Mouse (Mus musculus): Measurements from ENCODE around the gene Arfgap3.
"Not testable (repeated sequence)": the region's sequence is repeated elsewhere in the genome, so short reads cannot be mapped to it uniquely, and the experiment has no call there.

Gene Arfgap3

GRCm38 (mm10) chr15:83344157-83344556, 5.9 kb downstream of the Arfgap3 start:
- no peak for DNase-seq

DNA sequence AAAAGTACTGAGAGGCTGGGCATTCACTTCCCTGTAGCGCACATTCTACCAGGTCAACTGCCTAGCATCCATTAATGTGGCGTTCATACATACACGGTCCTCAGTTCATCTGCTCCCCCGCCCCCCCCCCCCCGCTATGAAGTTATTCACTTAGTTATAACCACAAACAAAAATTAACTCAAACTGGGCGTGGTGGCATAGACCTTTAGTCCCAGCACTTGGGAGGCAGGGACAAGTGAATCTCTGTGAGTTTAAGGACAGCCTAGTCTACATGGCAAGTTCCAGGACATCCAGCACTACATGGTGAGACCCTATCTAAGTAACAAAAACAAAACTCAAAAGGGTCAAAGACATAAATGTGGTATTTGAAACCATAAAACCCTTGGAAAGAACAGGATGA, 11.1 kb downstream of the Arfgap3 start:
- DNase-seq: no peak

DNA sequence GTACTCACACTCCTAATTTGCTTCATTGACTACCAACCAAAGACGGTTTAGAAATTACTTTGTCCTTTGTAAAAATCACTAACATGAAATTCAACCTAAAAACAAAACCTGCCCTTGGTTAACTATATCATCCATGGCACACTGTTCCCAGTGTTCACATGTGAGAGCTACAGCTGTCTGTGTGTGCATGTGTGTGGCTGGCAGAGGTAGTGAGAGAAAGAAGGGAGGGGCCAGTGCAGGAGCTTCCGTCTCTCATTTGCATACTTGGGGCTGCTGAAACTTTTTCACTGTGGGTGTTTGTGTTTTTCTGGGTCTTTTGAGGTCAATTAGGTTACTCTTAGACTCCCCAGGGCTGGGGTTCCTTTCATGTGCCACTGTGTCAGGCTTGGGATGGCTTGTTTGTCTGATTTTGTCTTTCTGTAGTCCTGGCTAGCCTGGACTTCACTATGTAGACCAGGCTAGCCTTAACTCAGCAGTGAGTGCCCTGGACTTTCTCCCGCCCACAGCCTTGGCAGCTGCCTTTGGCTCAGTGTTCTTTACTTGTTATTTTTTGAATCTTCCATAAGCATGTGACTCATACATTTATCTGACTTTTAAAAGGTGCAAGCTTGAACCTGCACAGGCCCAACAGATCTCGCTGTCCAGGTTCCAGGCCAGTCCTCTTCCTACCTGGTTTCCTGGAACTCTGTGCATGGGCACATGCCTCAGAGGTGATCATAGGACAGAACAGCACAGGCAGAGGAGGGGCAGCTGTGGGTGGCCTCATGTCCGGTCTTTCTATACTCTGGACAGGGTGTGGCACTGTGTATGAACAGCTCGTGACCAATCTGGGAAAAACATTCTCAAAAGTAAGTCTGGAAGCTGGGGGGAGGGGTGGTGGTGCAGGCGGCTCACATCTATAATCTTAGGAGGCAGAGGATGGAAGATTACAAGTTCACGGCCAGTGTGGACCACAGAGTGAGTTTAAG, 11.9 kb downstream of the Arfgap3 start:
- DNase-seq: no peak

GRCm38 (mm10) chr15:83332373-83332772, 17.7 kb downstream of the Arfgap3 start:
- DNase-seq: no peak

DNA sequence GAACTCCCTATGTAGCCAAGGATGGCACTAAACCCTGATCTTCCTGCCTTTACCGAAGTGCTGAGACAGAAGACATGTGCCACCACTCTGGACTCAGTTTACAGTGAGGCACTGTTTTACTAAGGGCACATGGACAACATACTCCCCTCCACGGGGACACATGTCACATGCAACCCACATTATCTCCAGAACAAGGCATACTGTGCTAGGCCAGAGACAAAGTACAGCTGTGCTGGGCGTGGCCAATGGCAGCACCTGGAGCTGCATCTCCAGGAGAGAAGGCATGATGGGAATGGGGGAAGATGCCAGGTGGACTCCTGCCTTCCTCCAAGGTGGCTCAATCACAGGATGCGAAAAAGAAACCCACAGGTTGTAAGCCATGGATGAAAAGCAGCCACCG, 21.1 kb downstream of the Arfgap3 start:
- no peak for DNase-seq

GRCm38 (mm10) chr15:83323071-83323470, 27.0 kb downstream of the Arfgap3 start:
- DNase-seq: no peak

DNA sequence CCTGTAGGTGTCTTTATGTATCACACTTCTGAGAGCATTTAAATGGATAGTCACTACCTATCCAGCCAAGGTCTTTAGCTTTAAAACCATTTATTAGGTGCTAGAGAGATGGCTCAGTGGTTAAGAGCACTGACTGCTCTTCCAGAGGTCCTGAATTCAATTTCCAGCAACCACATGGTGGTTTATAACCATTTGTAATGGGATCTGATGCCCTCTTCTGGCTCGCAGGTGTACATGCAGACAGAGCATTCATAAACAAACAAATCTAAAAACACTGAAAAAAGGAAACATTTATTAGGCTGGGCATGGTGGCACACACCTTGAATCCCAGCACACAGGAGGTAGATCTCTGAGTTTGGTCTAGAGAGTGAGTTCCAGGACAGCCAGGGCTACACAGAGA, 35.1 kb downstream of the Arfgap3 start:
- DNase-seq: no peak

GRCm38 (mm10) chr15:83309878-83310277, 40.2 kb downstream of the Arfgap3 start:
- no peak for DNase-seq

GRCm38 (mm10) chr15:83308708-83309107, 41.3 kb downstream of the Arfgap3 start:
- DNase-seq: not testable (repeated sequence)

GRCm38 (mm10) chr15:83306181-83306580, 43.9 kb downstream of the Arfgap3 start:
- no peak for DNase-seq

GRCm38 (mm10) chr15:83305192-83305921, 44.7 kb downstream of the Arfgap3 start:
- no peak for DNase-seq

- DNase-seq: no peak
Observed at GRCm38 (mm10) chr15:83304804-83305191, 45.2 kb downstream of the Arfgap3 start.

DNA sequence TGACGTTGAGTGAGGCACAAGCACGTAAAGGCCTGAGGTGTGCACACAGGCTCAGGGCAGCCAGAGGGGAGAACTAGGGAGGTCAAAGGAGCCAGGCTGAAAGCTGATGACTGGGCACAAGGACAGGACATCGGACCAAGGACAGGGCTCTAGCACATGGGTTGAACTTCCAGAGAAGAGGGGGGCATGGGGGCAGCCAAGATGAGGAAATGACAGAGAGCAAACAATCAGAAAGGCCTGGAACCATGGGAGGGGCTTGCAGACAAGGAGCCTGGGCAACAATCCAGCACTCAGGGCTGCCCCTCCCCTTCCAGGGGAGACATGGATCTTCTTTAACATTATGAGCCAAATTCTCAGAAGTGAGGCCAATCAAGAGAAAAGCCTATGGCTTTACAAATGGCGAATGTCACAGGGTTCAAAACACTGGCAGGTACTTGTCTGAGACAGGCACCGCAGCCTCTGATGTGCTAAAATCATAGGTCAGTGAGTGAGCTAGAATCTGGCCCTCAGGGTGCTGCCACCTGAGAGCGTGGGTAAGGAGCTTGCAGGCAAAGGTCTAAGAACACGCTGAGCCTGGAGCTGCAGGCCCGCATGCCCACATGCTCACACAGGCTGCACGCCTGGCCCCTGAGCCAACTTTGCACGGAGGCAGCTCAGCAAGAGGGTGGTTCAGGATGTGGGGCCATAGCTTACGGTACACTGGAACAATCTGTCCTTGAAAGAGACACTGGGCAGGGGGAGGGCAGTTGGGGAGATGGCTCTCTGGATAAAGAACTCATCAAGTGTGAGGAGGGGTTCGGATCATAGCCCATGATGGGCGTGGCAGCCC, 46.2 kb downstream of the Arfgap3 start:
- DNase-seq: no peak

GRCm38 (mm10) chr15:83299916-83300582, 50.0 kb downstream of the Arfgap3 start:
- no peak for DNase-seq

DNA sequence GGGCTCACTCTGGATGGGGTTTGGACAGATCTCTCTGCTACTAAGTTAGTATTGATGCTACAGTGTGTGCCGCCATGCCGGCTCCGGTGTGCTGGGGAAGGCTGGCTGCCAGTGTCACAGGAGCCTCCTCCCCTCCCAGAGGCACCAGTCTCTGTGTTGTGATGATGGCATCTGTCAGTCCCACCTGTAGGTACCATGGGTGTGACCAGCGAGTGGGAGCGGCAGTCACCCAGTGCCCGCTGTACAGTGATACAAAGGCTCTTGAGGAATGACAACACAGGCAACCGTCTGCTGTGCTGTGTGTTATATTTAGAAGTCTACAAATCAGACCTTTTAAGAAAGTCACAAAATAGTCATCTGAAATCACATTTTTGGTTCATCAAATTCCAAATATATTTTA, 50.6 kb downstream of the Arfgap3 start:
- DNase-seq: no peak

GRCm38 (mm10) chr15:83298810-83299209, 51.2 kb downstream of the Arfgap3 start:
- DNase-seq: no peak

GRCm38 (mm10) chr15:83298313-83298712, 51.7 kb downstream of the Arfgap3 start:
- DNase-seq: no peak

GRCm38 (mm10) chr15:83296771-83297311, 53.2 kb downstream of the Arfgap3 start:
- peak; percentile 24 for DNase-seq

DNA sequence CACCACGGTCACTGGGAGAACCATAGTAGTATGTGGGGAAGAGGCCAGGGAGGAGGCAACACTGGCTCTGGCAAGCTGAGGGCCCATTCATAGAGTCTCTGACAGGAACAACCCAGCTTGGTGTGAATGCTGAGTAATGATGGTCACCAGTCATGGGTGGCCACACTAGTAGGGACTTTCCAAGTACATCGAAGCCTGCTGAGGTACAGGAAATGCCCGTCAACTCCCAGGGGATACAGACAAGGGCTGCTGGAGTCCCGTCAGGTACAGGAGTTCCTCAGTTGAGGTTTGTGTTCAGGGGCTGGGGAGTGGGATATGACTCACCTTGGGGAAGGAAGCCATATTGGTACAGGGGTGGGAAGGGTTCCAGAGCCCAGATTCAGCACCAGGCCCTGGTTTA, 54.0 kb downstream of the Arfgap3 start:
- no peak for DNase-seq

DNA sequence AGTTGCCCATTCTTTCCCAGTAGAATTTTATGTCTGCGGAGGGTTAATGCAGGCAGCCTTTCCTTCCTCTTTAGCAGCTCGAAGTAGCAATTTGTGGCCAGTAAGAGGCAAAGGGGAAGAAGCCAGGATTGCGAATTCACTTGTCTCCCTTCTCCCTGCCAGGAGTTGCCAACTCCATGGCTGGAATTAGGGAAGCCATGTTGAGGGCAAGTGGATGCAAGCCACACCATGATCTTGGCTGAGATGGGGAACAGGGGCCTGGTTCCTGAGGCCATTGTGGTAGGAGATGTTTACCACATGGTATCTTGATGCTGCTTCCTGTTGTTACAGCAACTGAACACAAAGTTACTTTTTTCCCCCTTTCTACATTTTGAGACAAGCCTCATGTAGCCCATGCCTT, 55.1 kb downstream of the Arfgap3 start:
- no peak for DNase-seq

DNA sequence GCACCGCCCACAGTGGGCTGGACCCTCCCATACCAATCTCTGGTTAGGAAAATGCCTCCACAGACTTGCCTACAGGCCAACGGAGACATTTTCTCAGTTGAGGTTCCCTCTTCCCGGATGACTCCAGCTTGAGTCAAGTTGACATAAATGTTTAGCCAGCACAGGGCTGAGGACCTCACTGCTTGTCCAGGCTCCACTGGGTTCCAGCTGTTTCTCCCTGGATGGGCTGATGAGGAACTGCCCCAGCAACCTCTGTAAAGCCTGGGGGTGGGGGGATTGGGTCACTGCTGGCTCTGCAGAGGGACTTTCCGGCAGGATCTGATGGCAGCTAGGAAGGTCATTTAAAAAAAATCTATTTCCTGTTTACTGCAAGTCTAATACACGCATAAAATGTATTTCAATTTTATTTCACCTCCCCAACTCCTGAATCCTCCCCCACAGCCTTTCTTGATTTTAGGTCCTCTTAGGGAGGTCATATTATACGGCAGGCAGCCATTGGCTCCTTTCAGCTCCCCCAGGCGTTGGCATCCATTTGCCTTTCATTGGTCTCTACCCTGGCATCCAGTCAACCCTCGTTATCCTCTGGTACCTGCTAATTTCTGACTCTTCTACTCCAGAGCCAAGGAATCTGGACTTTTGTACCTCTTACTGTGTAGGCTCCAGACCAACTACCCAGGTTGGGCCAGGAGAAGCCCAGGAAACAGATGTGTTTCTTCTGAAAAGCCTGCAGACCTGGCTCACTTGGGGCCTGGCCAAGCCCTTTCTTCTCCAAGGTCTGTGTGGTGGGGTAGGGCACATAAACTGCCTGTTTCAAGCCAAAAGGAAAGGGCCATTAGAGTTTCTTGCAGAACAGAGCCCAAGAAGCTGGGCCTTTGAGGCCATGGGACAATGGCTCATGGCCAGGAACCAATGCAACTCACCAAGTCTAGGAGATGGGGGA, 56.1 kb downstream of the Arfgap3 start:
- no peak for DNase-seq

All from thymus, postnatal 14 days (tissue).